26 mouse cellular contexts compared by ENCODE assay signal in the genomic region with DNA sequence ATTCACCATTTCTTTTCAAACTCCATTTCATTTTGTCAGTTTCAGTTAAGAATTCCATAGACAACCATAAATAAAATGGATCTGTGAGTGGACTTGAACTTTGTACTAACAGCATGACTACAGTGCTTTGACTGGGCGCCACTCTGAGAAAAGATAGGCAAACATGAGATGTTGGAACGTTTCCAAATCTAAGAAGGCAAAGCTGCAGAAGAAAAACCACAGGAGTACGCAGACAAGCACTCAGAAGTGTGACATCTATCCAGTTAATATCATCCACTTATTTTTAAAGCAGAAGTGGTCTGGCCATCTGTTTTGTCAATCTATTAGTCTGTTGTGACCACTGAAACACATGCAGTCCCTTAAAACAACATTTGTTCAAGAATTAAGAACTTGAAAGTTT. TPM values are rescaled to one million over a fixed set of nuclear protein-coding genes. Genes with fewer than 3 reads are reported as not detected.
DNase-seq lines count a peak whose midpoint lies in the region; ATAC-seq and TF ChIP-seq lines count a peak whose summit lies in the region.
"Had no signal": no experiment of that assay in that cellular context is flagged by ENCODE, and none has a peak within 500 bp of the region (broad histone marks: within the 10 kb centered on the region; RNA-seq: fewer than 3 reads in every experiment).

No protein-coding gene starts in this region.

- peak; percentile 90 for DNase-seq in MEL (ENCODE audit: low read depth, low spot score)
- DNase-seq in adipocyte (ENCODE audit: low spot score): peak; percentile 23
- DNase-seq in spleen, postnatal 4 days (ENCODE audit: low spot score in 2 of 2): no peak
- no peak for DNase-seq in cerebellum, postnatal 14 days
- DNase-seq: adrenal gland, adult 8-10 months; adrenal gland, postnatal 25 days; cerebellum, adult 18-20 months; cerebellum, adult 9-10 months; cerebellum, postnatal 25 days; embryo, embryonic 11 days; gastrocnemius, postnatal 10 days; heart, adult 18-20 months; heart, postnatal 14 days; heart, postnatal 4 days had no signal

- H3K27ac ChIP-seq in MEL (ENCODE audit: control insufficient read depth, low read depth, low read length): peak overlapping the region; percentile 45; the same call in 1 of the 2 replicates
- H3K27ac ChIP-seq: embryonic facial prominence, embryonic 10.5 days; embryonic facial prominence, embryonic 13.5 days; forebrain, embryonic 12.5 days; forebrain, embryonic 15.5 days; heart, embryonic 10.5 days; heart, embryonic 13.5 days; hindbrain, embryonic 14.5 days; hindbrain, postnatal 0 days had no signal

- H3K9ac ChIP-seq in MEL (ENCODE audit: control insufficient read depth, low read depth, low read length, poor library complexity, severe bottlenecking): no peak overlapping the region
- H3K9ac ChIP-seq: embryonic facial prominence, embryonic 13.5 days; forebrain, embryonic 12.5 days; forebrain, embryonic 15.5 days; heart, embryonic 13.5 days; hindbrain, embryonic 14.5 days had no signal

- peak; percentile 52 for ATAC-seq in megakaryocyte progenitor cell, adult 5-6 weeks (replicated peaks; ENCODE audit: poor library complexity)
- no peak for ATAC-seq in inflammation-experienced regulatory T-cells, adult 6 months
- ATAC-seq: forebrain, embryonic 15.5 days; hindbrain, postnatal 0 days; intestine, postnatal 0 days had no signal

- TF ChIP-seq EP300 in MEL (IDR thresholded peaks at IDR 0.05; ENCODE audit: low read depth in 1 of 2, low read length in 2 of 2): peak; percentile 78 to 87

- TF ChIP-seq CTCF in MEL (IDR thresholded peaks at IDR 0.05 in 2 of 3, conservative IDR thresholded peaks at IDR 0.05 in 1 of 3; ENCODE audit: control insufficient read depth in 1 of 3, insufficient read depth in 1 of 3, low read depth in 2 of 3, low read length in 3 of 3, poor library complexity in 1 of 3, severe bottlenecking in 1 of 3): no peak

- peaks cover 0 to 24% of the 10 kb centered on the region in 2 experiments; a peak in 2 of 4 replicates for H3K36me3 ChIP-seq in MEL (ENCODE audit: control insufficient read depth in 1 of 2, insufficient read depth in 2 of 2, low read length in 2 of 2)
- H3K36me3 ChIP-seq: embryonic facial prominence, embryonic 10.5 days; embryonic facial prominence, embryonic 13.5 days; forebrain, embryonic 12.5 days; forebrain, embryonic 15.5 days; heart, embryonic 10.5 days; heart, embryonic 13.5 days had no signal

- H3K4me3 ChIP-seq in MEL (ENCODE audit: control insufficient read depth in 1 of 2, insufficient read depth in 1 of 2, low read depth in 2 of 2, low read length in 2 of 2): peak overlapping the region in 1 of 2 experiments; percentile 19; a peak in 1 of 4 replicates
- H3K4me3 ChIP-seq: embryonic facial prominence, embryonic 10.5 days; embryonic facial prominence, embryonic 13.5 days; erythroblast, embryonic 14.5 days; forebrain, embryonic 12.5 days; forebrain, embryonic 15.5 days; heart, embryonic 10.5 days; heart, embryonic 13.5 days had no signal

- no peak; the same call in 1 of the 2 replicates for TF ChIP-seq RAD21 in MEL (IDR thresholded peaks at IDR 0.05; ENCODE audit: low read depth, low read length)

- H3K4me1 ChIP-seq in MEL (ENCODE audit: control insufficient read depth in 1 of 2, insufficient read depth in 2 of 2, low read length in 2 of 2): peaks cover 19 to 20% of the 10 kb centered on the region in 2 experiments
- H3K4me1 ChIP-seq: embryonic facial prominence, embryonic 10.5 days; embryonic facial prominence, embryonic 13.5 days; forebrain, embryonic 12.5 days; forebrain, embryonic 15.5 days; heart, embryonic 10.5 days had no signal

- no peaks in the 10 kb centered on the region for H3K9me3 ChIP-seq in MEL (replicated peaks; ENCODE audit: insufficient read depth, low read length)
- H3K9me3 ChIP-seq: embryonic facial prominence, embryonic 10.5 days; embryonic facial prominence, embryonic 13.5 days; forebrain, embryonic 12.5 days; forebrain, embryonic 15.5 days; heart, embryonic 10.5 days; heart, embryonic 13.5 days had no signal

- no peak for TF ChIP-seq POLR2A in MEL (IDR thresholded peaks at IDR 0.05; ENCODE audit: control insufficient read depth in 1 of 2, insufficient read depth in 1 of 2, low read depth in 1 of 2, low read length in 2 of 2, poor library complexity in 1 of 2)

- H3K79me2 ChIP-seq in MEL (ENCODE audit: control insufficient read depth, insufficient read depth, low read length, poor library complexity): no peaks in the 10 kb centered on the region

- no peaks in the 10 kb centered on the region for H3K27me3 ChIP-seq in MEL (ENCODE audit: control insufficient read depth in 1 of 2, insufficient read depth in 2 of 2, low read length in 2 of 2)
- H3K27me3 ChIP-seq: embryonic facial prominence, embryonic 13.5 days; forebrain, embryonic 12.5 days; forebrain, embryonic 15.5 days; heart, embryonic 13.5 days had no signal

TF ChIP-seq in MEL, 35 proteins besides CTCF, POLR2A, EP300 and RAD21:
- TF ChIP-seq TAL1 (IDR thresholded peaks at IDR 0.05; ENCODE audit: low read length): peak; percentile 49
- peak; percentile 27; the same call in 1 of the 2 replicates for TF ChIP-seq MXI1 (IDR thresholded peaks at IDR 0.05; ENCODE audit: low read depth, low read length)
- TF ChIP-seq ETS1 (IDR thresholded peaks at IDR 0.05; ENCODE audit: low read depth, low read length): peak; percentile 91
- peak; percentile 80 for TF ChIP-seq BHLHE40 (IDR thresholded peaks at IDR 0.05; ENCODE audit: borderline replicate concordance, low read depth, low read length)
- TF ChIP-seq SIN3A (IDR thresholded peaks at IDR 0.05; ENCODE audit: low read length): peak; percentile 64
- TF ChIP-seq GATA1 (IDR thresholded peaks at IDR 0.05; ENCODE audit: low read depth, low read length): peak; percentile 69
- no peak for TF ChIP-seq MAZ (IDR thresholded peaks at IDR 0.05; ENCODE audit: low read depth, low read length)
- peak; percentile 77 for TF ChIP-seq TBP (IDR thresholded peaks at IDR 0.05; ENCODE audit: low read depth, low read length)
- no peak for TF ChIP-seq ZMIZ1 (IDR thresholded peaks at IDR 0.05; ENCODE audit: low read depth, low read length)
- peak; percentile 68 for TF ChIP-seq MAX (IDR thresholded peaks at IDR 0.05; ENCODE audit: low read length)
- TF ChIP-seq MYC (IDR thresholded peaks at IDR 0.05; ENCODE audit: low read depth, low read length): peak; percentile 53; the same call in 1 of the 2 replicates
- peak; percentile 66 for TF ChIP-seq RCOR1 (IDR thresholded peaks at IDR 0.05; ENCODE audit: low read depth, low read length)
- TF ChIP-seq MAFK (IDR thresholded peaks at IDR 0.05; ENCODE audit: borderline replicate concordance, low read depth, low read length): 0 out of 2 replicates have a peak, but pooled peaks have one; percentile 32
- TF ChIP-seq MYB (IDR thresholded peaks at IDR 0.05; ENCODE audit: low read depth, low read length): no peak
- peak; percentile 77 for TF ChIP-seq TCF12 (IDR thresholded peaks at IDR 0.05; ENCODE audit: low read depth, low read length)
- peak; percentile 34; the same call in 1 of the 2 replicates for TF ChIP-seq HCFC1 (IDR thresholded peaks at IDR 0.05; ENCODE audit: low read depth, low read length)

RNA-seq across cellular contexts. Expression of gene Ldah, which starts 18.2 kb away (rescaled TPM):
- total RNA-seq in MEL (2012; rRNA removed): 27.2 and 28.6 TPM in 2 replicates
- 100 to 1,000 TPM in 1 of 2 experiments, 10 to 100 TPM in 1; 44.2 to 132 TPM for polyA plus RNA-seq in MEL (2012; ENCODE audit: insufficient read depth in 1 of 2, insufficient read length in 2 of 2, low read depth in 1 of 2, low replicate concordance in 2 of 2, missing spikeins in 1 of 2)
- 61.2 and 64.0 TPM in 2 replicates for total RNA-seq in megakaryocyte progenitor cell, adult 5-6 weeks (2015)
- 29.2 and 34.6 TPM in 2 replicates for total RNA-seq in megakaryocyte progenitor cell, adult 5-6 weeks (2017)
- 100 to 1,000 TPM; 100 to 119 (median 109) TPM for polyA plus RNA-seq in inflammation-experienced regulatory T-cells, adult 6 months (2017; shearing (Covaris generic))

Comparison
In these comparisons a context has a peak if more than half of its experiments do, and no peak if none do; other contexts are left out.
1. DNase-seq: peak in MEL (single experiment) and adipocyte (single experiment); none in spleen, postnatal 4 days (0 of 2) and cerebellum, postnatal 14 days (0 of 2).